Mouse (Mus musculus): ENCODE results near the gene Rabgap1l. TPM values are rescaled to one million over a fixed set of nuclear protein-coding genes. Genes with fewer than 3 reads are reported as not detected.

The Rabgap1l gene
- total and polyA plus RNA-seq, 3 experiments, result 12.9 to 325 (median 302) TPM

DNA sequence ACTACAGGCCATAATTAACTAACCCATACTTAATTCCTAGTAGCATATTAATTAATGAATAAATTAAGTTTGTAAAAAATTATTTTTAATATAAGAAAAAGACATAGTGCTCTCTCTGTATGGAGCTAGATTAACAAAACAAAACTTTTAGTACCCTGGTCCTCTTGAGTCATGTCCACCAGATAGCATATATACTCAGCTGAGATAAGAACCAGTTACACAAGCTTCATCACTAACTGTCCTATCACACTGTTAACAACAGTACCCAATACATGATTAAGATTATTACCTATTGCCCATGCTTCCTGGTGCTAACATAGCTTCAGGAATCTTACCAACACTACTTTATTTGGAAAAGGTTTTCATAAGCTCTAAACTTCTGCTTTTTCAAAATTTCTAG lies 82.5 kb downstream of the Rabgap1l start:
- H3K4me3 ChIP-seq (ENCODE audit: low read depth, low read length), result no peak overlapping the region
- no peak for DNase-seq (ENCODE audit: low spot score)
- no peaks in the 10 kb centered on the region for H3K9me3 ChIP-seq (replicated peaks)
- peaks cover 30% of the 10 kb centered on the region for H3K36me3 ChIP-seq (replicated peaks)
- no peaks in the 10 kb centered on the region for H3K27me3 ChIP-seq (ENCODE audit: insufficient read depth, low read length)
- peaks cover 4% of the 10 kb centered on the region; the same call in 1 of the 2 replicates for H3K4me1 ChIP-seq (ENCODE audit: insufficient read depth, low read depth, low read length)
- no peak for ATAC-seq (ENCODE audit: extremely low read depth, insufficient number of reproducible peaks, low FRiP score, poor library complexity, severe bottlenecking)
- TF ChIP-seq GATA1 (IDR thresholded peaks at IDR 0.05; ENCODE audit: borderline replicate concordance, low read length) (no peak), CTCF (IDR thresholded peaks at IDR 0.05; ENCODE audit: low read depth, low read length) (no peak), TAL1 (conservative IDR thresholded peaks at IDR 0.05; ENCODE audit: low read depth, low read length) (no peak), POLR2AphosphoS5 (IDR thresholded peaks at IDR 0.05; ENCODE audit: insufficient replicate concordance, low read depth, low read length) (no peak), GATA2 (IDR thresholded peaks at IDR 0.05; ENCODE audit: borderline replicate concordance, low read depth, low read length) (no peak)

DNA sequence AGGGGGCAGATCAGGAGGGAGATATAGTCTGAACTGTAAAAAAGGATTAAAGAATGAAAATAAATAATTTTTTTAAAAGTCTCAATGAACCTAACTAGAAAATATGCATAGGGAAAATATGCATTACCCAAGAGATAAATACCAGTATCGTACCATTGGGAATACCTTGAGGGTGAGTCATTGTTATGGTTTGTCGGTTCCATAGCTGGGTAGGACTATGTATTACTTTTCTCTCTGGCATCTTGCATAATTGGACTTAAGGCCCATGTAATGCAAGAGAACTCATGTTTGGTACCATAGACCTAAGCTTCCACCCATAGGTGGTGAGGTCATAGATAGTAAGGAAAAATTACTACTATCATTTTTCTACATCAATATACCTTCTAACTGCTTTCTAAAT lies 88.4 kb downstream of the Rabgap1l start:
- H3K27me3 ChIP-seq (ENCODE audit: insufficient read depth, low read length), result no peaks in the 10 kb centered on the region
- no peak for ATAC-seq (ENCODE audit: extremely low read depth, insufficient number of reproducible peaks, low FRiP score, poor library complexity, severe bottlenecking)
- H3K9me3 ChIP-seq (replicated peaks), result no peaks in the 10 kb centered on the region
- TF ChIP-seq POLR2AphosphoS5 (IDR thresholded peaks at IDR 0.05; ENCODE audit: insufficient replicate concordance, low read depth, low read length) (no peak), GATA2 (IDR thresholded peaks at IDR 0.05; ENCODE audit: borderline replicate concordance, low read depth, low read length) (no peak)
- peaks cover 38% of the 10 kb centered on the region for H3K36me3 ChIP-seq (replicated peaks)
- no peaks in the 10 kb centered on the region for H3K4me1 ChIP-seq (ENCODE audit: insufficient read depth, low read depth, low read length)
- DNase-seq (ENCODE audit: low spot score), result no peak
- no peak overlapping the region for H3K4me3 ChIP-seq (ENCODE audit: low read depth, low read length)

DNA sequence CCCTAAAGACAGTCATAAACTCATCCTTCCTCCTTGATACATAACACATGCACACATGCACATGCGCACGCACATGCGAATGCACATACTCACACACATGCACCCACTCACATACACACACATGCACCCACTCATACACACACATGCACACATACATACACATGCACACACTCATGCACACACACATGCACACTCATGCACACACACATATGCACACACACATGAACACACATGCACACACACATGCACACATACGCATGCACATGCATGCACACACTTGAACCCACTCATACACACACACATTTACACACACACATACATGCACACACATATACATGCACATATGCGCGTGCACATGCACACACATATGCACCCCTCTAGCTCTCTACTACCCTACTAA lies 89.2 kb downstream of the Rabgap1l start:
- Histone ChIP-seq H3K27me3 (ENCODE audit: insufficient read depth, low read length) (no peaks in the 10 kb centered on the region), H3K4me1 (ENCODE audit: insufficient read depth, low read depth, low read length) (no peaks in the 10 kb centered on the region), H3K36me3 (replicated peaks) (peaks cover 33% of the 10 kb centered on the region), H3K9me3 (replicated peaks) (no peaks in the 10 kb centered on the region), H3K4me3 (ENCODE audit: low read depth, low read length) (peak overlapping the region; percentile 2; the same call in 1 of the 2 replicates)
- no peak for ATAC-seq (ENCODE audit: extremely low read depth, insufficient number of reproducible peaks, low FRiP score, poor library complexity, severe bottlenecking)
- no peak for DNase-seq (ENCODE audit: low spot score)
- no peak for TF ChIP-seq GATA1 (IDR thresholded peaks at IDR 0.05; ENCODE audit: borderline replicate concordance, low read length)
- TF ChIP-seq POLR2AphosphoS5 (IDR thresholded peaks at IDR 0.05; ENCODE audit: insufficient replicate concordance, low read depth, low read length), result peak; percentile 90; the same call in 1 of the 2 replicates
- no peak for TF ChIP-seq CTCF (IDR thresholded peaks at IDR 0.05; ENCODE audit: low read depth, low read length)

DNA sequence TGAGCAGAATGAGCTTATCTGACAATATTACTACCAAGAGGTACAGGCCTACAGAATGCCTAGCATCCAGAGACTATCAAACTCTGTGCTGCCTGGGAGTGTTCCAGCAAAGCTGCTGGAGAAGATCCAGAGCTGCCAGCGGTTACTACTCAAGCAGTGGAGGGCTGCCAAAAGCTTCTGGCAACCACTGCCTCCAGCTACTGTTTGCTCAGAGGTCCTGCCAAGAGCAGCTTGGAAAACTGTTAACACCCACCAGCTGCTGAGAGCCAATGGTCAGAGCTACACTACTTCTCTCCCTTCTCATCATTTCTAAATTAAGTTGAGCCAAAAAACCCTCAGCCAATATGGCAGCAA lies 99.9 kb downstream of the Rabgap1l start:
- ATAC-seq (ENCODE audit: extremely low read depth, insufficient number of reproducible peaks, low FRiP score, poor library complexity, severe bottlenecking) (no peak), DNase-seq (ENCODE audit: low spot score) (no peak)
- Histone ChIP-seq H3K36me3 (replicated peaks) (peaks cover 44% of the 10 kb centered on the region), H3K27me3 (ENCODE audit: insufficient read depth, low read length) (no peaks in the 10 kb centered on the region), H3K4me3 (ENCODE audit: low read depth, low read length) (no peak overlapping the region), H3K9me3 (replicated peaks) (no peaks in the 10 kb centered on the region), H3K4me1 (ENCODE audit: insufficient read depth, low read depth, low read length) (no peaks in the 10 kb centered on the region)
- TF ChIP-seq TAL1 (conservative IDR thresholded peaks at IDR 0.05; ENCODE audit: low read depth, low read length) (no peak), GATA1 (IDR thresholded peaks at IDR 0.05; ENCODE audit: borderline replicate concordance, low read length) (no peak), POLR2AphosphoS5 (IDR thresholded peaks at IDR 0.05; ENCODE audit: insufficient replicate concordance, low read depth, low read length) (no peak), GATA2 (IDR thresholded peaks at IDR 0.05; ENCODE audit: borderline replicate concordance, low read depth, low read length) (no peak)

DNA sequence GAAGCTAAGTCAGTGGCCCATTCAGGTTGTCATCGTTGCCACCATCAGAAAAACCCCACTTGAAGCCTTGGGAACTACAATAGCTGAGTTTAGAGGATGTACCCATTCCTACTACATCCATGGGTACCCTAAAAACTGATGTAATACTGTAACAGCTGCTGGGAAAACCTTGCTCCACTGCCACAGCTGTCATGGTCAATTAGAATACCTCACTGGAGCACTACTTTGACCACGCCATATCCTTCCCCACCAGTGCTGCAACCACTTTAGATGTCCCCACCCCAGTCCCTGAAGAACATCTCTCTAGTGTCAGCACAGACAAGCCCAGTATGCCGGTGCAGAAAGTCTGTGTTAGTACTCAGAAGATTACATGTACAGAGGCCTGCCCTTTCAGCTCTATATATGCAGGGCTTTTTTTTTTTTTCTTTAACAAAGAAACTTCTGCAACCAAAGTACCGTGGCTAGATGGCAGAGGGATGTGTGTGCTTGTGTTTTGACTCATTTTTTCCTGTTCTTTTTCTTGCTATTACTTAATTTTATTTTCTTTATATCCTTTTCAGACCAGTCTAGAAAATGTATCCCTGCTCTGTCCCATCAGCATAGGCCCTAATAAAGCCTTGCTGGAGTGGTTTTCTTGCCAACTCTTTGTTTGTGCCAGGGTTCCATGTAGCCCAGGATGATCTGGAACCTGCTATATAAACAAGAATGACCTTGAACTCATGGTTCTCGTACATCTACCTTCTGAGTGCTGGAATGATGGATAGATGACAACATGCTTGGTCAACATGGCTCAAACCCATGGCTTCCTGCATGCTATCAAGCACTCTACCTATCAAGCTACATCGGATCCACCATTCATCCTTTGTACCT lies 100.6 kb downstream of the Rabgap1l start:
- no peak for DNase-seq (ENCODE audit: low spot score)
- no peaks in the 10 kb centered on the region for H3K9me3 ChIP-seq (replicated peaks)
- no peak for TF ChIP-seq TAL1 (conservative IDR thresholded peaks at IDR 0.05; ENCODE audit: low read depth, low read length)
- no peak for TF ChIP-seq POLR2AphosphoS5 (IDR thresholded peaks at IDR 0.05; ENCODE audit: insufficient replicate concordance, low read depth, low read length)
- no peak for TF ChIP-seq GATA1 (IDR thresholded peaks at IDR 0.05; ENCODE audit: borderline replicate concordance, low read length)
- no peak for ATAC-seq (ENCODE audit: extremely low read depth, insufficient number of reproducible peaks, low FRiP score, poor library complexity, severe bottlenecking)
- no peaks in the 10 kb centered on the region for H3K4me1 ChIP-seq (ENCODE audit: insufficient read depth, low read depth, low read length)
- H3K27me3 ChIP-seq (ENCODE audit: insufficient read depth, low read length), result no peaks in the 10 kb centered on the region
- H3K36me3 ChIP-seq (replicated peaks), result peaks cover 44% of the 10 kb centered on the region
- H3K4me3 ChIP-seq (ENCODE audit: low read depth, low read length), result no peak overlapping the region

DNA sequence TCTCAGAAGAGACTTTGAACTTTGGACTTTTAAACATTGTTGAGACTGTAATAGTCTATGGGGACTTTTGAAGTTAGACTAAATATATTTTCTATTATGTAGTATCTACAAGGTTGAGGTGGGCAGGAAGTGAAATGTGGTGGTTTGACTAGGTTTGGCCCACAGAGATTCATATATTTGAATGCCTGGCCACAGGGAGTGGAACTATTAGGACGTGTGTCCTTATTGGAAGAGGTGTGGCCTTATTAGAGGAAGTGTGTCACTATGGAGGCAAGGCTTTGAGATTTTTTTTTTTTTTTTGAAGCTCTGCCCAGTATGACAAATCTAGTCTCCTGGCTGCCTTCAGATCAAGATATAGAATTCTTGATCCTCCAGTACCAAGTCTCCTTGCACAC lies 101.8 kb downstream of the Rabgap1l start:
- no peak for ATAC-seq (ENCODE audit: extremely low read depth, insufficient number of reproducible peaks, low FRiP score, poor library complexity, severe bottlenecking)

More for the DNA sequence above, 101.8 kb downstream of the Rabgap1l start:
- TF ChIP-seq GATA1 (IDR thresholded peaks at IDR 0.05; ENCODE audit: borderline replicate concordance, low read length) (no peak), TAL1 (conservative IDR thresholded peaks at IDR 0.05; ENCODE audit: low read depth, low read length) (no peak), POLR2AphosphoS5 (IDR thresholded peaks at IDR 0.05; ENCODE audit: insufficient replicate concordance, low read depth, low read length) (no peak), CTCF (IDR thresholded peaks at IDR 0.05; ENCODE audit: low read depth, low read length) (no peak), GATA2 (IDR thresholded peaks at IDR 0.05; ENCODE audit: borderline replicate concordance, low read depth, low read length) (no peak)
- no peak overlapping the region for H3K4me3 ChIP-seq (ENCODE audit: low read depth, low read length)
- no peaks in the 10 kb centered on the region for H3K9me3 ChIP-seq (replicated peaks)
- no peaks in the 10 kb centered on the region for H3K4me1 ChIP-seq (ENCODE audit: insufficient read depth, low read depth, low read length)
- H3K36me3 ChIP-seq (replicated peaks), result peaks cover 48% of the 10 kb centered on the region
- H3K27me3 ChIP-seq (ENCODE audit: insufficient read depth, low read length), result no peaks in the 10 kb centered on the region
- DNase-seq (ENCODE audit: low spot score), result no peak

Measured in G1E (cell line).